Mouse (Mus musculus): ENCODE results near the gene Cpox. TPM values are rescaled to one million over a fixed set of nuclear protein-coding genes. Genes with fewer than 3 reads are reported as not detected.

Gene Cpox
- polyA plus RNA-seq, 1 experiment from 2014 or later = 15.5 TPM

GRCm38 (mm10) chr16:58671212-58671985 lies 1.3 kb downstream of the Cpox start:
- no peak for ATAC-seq (replicated peaks)
- WGBS = 71% methylated on average over 8 of the region's 8 CpGs
- H3K9ac ChIP-seq = no peak overlapping the region; the same call in 1 of the 2 replicates

GRCm38 (mm10) chr16:58672396-58672795 lies 2.3 kb downstream of the Cpox start:
- Histone ChIP-seq H3K9me3 (no peaks in the 10 kb centered on the region), H3K4me2 (no peak overlapping the region), H3K27me3 (replicated peaks) (no peaks in the 10 kb centered on the region), H3K9ac (no peak overlapping the region), H3K4me3 (no peak overlapping the region), H3K27ac (no peak overlapping the region), H3K4me1 (peaks cover 11% of the 10 kb centered on the region), H3K36me3 (replicated peaks) (peaks cover 12% of the 10 kb centered on the region)
- ATAC-seq (replicated peaks) = no peak
- WGBS = 96% methylated on average over 13 of the region's 13 CpGs

More at GRCm38 (mm10) chr16:58671212-58671985, 1.3 kb downstream of the Cpox start:
- Histone ChIP-seq H3K27me3 (replicated peaks) (no peaks in the 10 kb centered on the region), H3K36me3 (replicated peaks) (peaks cover 12% of the 10 kb centered on the region), H3K4me2 (peak overlapping the region; percentile 61), H3K4me1 (peaks cover 11% of the 10 kb centered on the region), H3K27ac (no peak overlapping the region), H3K9me3 (no peaks in the 10 kb centered on the region), H3K4me3 (peak overlapping the region; percentile 53)

DNA sequence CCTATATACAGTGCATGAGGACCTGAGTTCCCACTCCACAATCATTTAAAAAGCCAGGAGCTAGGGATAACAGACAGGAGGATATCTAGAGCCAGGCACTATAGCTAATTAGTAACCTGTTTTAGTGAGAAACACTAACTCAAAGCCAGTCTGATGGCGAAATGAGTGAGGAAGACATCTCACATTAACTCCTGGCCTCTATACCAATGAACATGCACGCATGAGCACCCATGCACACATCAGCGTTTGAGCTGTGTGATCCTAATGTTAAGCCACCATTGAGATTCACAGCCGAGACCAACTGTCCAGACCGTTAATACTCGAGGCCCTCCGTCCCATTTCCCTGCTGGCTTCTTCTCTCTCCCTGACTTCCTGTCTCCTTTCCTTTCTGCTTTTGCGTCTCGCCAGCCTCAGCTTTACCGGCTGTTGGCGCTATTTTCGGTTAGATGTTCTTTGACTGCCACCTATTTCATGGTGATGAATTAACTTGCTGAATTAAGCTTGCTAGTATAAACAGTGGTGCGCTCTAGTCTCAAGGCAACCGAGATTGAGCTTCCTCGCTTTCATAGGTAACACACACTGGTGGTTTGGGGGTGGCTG lies 3.8 kb downstream of the Cpox start:
- Histone ChIP-seq H3K9ac (no peak overlapping the region), H3K4me1 (peaks cover 11% of the 10 kb centered on the region), H3K27me3 (replicated peaks) (no peaks in the 10 kb centered on the region), H3K27ac (no peak overlapping the region), H3K36me3 (replicated peaks) (peaks cover 15% of the 10 kb centered on the region), H3K9me3 (no peaks in the 10 kb centered on the region), H3K4me3 (no peak overlapping the region), H3K4me2 (no peak overlapping the region)
- 95% methylated on average over 15 of the region's 15 CpGs for WGBS
- no peak for ATAC-seq (replicated peaks)

DNA sequence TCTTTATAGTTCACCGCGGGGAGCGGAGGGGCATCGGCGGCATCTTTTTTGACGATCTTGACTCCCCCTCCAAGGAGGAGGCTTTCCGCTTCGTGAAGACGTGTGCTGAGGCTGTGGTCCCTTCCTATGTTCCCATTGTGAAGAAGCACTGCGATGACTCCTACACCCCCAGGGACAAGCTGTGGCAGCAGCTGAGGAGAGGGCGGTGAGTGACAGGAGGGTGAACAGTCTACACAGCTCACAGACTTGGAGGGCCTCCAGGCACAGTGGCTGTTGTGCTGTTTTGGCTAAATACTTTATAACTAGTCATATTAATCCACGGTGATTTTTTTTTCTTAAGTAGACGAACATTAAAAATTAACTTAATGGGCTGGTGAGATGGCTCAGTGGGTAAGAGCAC lies 5.2 kb downstream of the Cpox start:
- Histone ChIP-seq H3K4me1 (peaks cover 8% of the 10 kb centered on the region), H3K27me3 (replicated peaks) (no peaks in the 10 kb centered on the region), H3K36me3 (replicated peaks) (peaks cover 15% of the 10 kb centered on the region), H3K9ac (no peak overlapping the region), H3K4me3 (no peak overlapping the region), H3K4me2 (no peak overlapping the region), H3K9me3 (no peaks in the 10 kb centered on the region), H3K27ac (no peak overlapping the region)
- no peak for ATAC-seq (replicated peaks)
- 95% methylated on average over 13 of the region's 13 CpGs for WGBS

DNA sequence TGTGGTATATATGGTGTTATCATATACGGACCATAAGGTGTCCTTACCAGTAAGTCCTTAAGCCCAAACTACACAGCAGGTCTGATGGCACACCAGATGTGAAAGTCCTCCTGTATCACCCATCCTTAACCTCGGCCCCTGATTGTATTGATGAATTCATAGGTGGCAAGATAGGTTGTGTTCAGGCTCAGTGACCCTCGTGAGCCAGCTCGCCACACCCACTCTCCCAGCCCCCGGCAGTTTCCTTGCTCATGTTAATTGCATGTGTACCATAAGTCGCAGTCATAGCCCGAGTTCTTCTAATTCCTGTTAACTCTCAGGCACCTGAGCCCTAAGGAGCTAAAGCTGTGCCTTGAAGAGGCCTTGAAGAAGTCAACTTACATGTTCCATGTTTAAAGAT lies 6.1 kb downstream of the Cpox start:
- Histone ChIP-seq H3K36me3 (replicated peaks) (peaks cover 17% of the 10 kb centered on the region), H3K9ac (no peak overlapping the region)

DNA sequence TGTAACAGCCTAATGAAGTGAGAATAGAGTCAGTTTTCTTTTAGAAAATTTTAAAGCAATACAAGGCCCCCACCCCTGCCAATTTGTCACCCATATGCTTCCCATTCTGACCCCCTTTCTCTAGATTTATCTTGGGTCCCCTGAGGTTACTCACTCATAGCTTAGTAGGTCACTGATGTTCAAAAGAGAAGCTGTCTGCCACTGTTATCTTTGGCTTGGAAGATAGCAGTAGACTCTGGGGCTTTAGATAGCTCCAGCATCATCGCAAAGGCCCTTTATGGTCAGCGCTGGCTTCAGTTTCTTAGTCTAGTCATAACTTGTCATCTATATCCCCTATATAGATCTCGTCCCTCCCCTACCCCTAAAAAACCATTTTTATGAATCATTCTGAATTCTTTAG lies 6.5 kb downstream of the Cpox start:
- Histone ChIP-seq H3K4me2 (no peak overlapping the region), H3K27me3 (replicated peaks) (no peaks in the 10 kb centered on the region), H3K9ac (no peak overlapping the region), H3K4me1 (peaks cover 1% of the 10 kb centered on the region), H3K36me3 (replicated peaks) (peaks cover 17% of the 10 kb centered on the region), H3K27ac (no peak overlapping the region), H3K9me3 (no peaks in the 10 kb centered on the region), H3K4me3 (no peak overlapping the region)
- WGBS = 93% methylated on average over 3 of the region's 3 CpGs
- no peak for ATAC-seq (replicated peaks)

More for the DNA sequence above, 6.1 kb downstream of the Cpox start:
- Histone ChIP-seq H3K4me1 (peaks cover 6% of the 10 kb centered on the region), H3K9me3 (no peaks in the 10 kb centered on the region), H3K27ac (no peak overlapping the region), H3K4me3 (no peak overlapping the region), H3K27me3 (replicated peaks) (no peaks in the 10 kb centered on the region), H3K4me2 (no peak overlapping the region)
- ATAC-seq (replicated peaks) = no peak
- WGBS = 89% methylated on average over 7 of the region's 7 CpGs

GRCm38 (mm10) chr16:58677491-58677890 lies 7.4 kb downstream of the Cpox start:
- WGBS = 89% methylated on average over 5 of the region's 5 CpGs
- Histone ChIP-seq H3K4me3 (no peak overlapping the region), H3K36me3 (replicated peaks) (peaks cover 17% of the 10 kb centered on the region), H3K27ac (no peak overlapping the region), H3K27me3 (replicated peaks) (no peaks in the 10 kb centered on the region), H3K9me3 (no peaks in the 10 kb centered on the region), H3K4me2 (no peak overlapping the region), H3K9ac (no peak overlapping the region), H3K4me1 (no peaks in the 10 kb centered on the region)
- ATAC-seq (replicated peaks) = no peak

- WGBS = 83% methylated on average over 7 of the region's 7 CpGs
- Histone ChIP-seq H3K9ac (no peak overlapping the region), H3K36me3 (replicated peaks) (peaks cover 17% of the 10 kb centered on the region), H3K4me2 (no peak overlapping the region), H3K4me3 (no peak overlapping the region), H3K27me3 (replicated peaks) (no peaks in the 10 kb centered on the region), H3K9me3 (no peaks in the 10 kb centered on the region), H3K4me1 (no peaks in the 10 kb centered on the region), H3K27ac (no peak overlapping the region)
- ATAC-seq (replicated peaks) = no peak
Measured at GRCm38 (mm10) chr16:58678660-58679059, 8.6 kb downstream of the Cpox start.

GRCm38 (mm10) chr16:58682046-58682445 lies 12.0 kb downstream of the Cpox start:
- no peak overlapping the region for H3K9ac ChIP-seq
- no peaks in the 10 kb centered on the region for H3K9me3 ChIP-seq
- 92% methylated on average over 6 of the region's 6 CpGs for WGBS
- H3K36me3 ChIP-seq (replicated peaks) = 0 out of 2 replicates have a peak, but pooled peaks cover 6% of the 10 kb centered on the region
- H3K27ac ChIP-seq = no peak overlapping the region
- no peaks in the 10 kb centered on the region for H3K4me1 ChIP-seq
- H3K4me2 ChIP-seq = no peak overlapping the region
- ATAC-seq (replicated peaks) = no peak
- H3K4me3 ChIP-seq = no peak overlapping the region
- H3K27me3 ChIP-seq (replicated peaks) = no peaks in the 10 kb centered on the region

DNA sequence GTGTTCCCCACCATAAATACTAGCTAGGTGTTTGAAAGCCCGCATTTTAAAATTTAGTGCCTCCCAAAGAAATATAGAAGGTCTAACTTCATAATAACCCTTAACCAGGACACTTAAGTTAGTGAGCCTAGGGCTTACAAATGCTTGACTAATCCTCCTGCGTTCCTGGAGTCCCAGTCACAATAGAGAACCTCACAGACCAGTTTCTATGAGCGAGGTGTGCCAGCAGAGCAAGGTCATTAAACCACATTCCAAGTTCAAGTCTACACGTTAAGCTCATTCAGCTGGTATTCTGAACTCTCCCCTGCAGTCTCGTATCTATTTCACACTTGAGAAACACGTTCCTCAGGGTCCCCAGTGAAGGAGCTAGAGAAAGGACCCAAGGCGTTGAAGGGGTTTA lies 12.8 kb downstream of the Cpox start:
- no peak overlapping the region for H3K9ac ChIP-seq
- no peak overlapping the region for H3K27ac ChIP-seq
- 0 out of 2 replicates have a peak, but pooled peaks cover 6% of the 10 kb centered on the region for H3K36me3 ChIP-seq (replicated peaks)
- WGBS = 80% methylated on average over 7 of the region's 7 CpGs
- no peaks in the 10 kb centered on the region for H3K9me3 ChIP-seq
- ATAC-seq (replicated peaks) = no peak
- no peaks in the 10 kb centered on the region for H3K4me1 ChIP-seq
- no peaks in the 10 kb centered on the region for H3K27me3 ChIP-seq (replicated peaks)
- H3K4me3 ChIP-seq = no peak overlapping the region
- no peak overlapping the region for H3K4me2 ChIP-seq

GRCm38 (mm10) chr16:58683911-58684310 lies 13.8 kb downstream of the Cpox start:
- Histone ChIP-seq H3K4me2 (no peak overlapping the region), H3K27ac (no peak overlapping the region)
- WGBS = 89% methylated on average over 4 of the region's 4 CpGs

DNA sequence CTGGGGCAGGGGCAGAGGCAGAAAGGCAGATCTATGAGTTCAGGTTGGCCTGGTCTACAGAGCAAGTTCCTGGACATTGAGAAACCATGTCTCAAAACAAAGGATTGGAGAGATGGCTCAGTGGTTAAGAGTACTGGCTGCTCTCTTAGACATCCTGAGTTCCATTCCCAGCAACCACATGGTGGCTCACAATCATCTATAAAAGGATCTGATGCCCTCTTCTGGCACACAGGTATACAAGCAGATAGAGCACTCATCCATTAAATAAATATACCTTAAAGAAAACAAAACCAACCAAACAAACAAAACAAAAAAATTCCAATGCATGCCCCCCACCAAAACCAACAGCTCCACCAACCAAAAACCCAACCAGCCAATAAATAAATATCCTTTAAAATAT lies 14.4 kb downstream of the Cpox start:
- ATAC-seq (replicated peaks) = no peak
- Histone ChIP-seq H3K36me3 (replicated peaks) (0 out of 2 replicates have a peak, but pooled peaks cover 3% of the 10 kb centered on the region), H3K4me1 (no peaks in the 10 kb centered on the region), H3K4me3 (no peak overlapping the region), H3K4me2 (no peak overlapping the region), H3K9me3 (no peaks in the 10 kb centered on the region), H3K27ac (no peak overlapping the region), H3K27me3 (replicated peaks) (no peaks in the 10 kb centered on the region), H3K9ac (no peak overlapping the region)

More at GRCm38 (mm10) chr16:58683911-58684310, 13.8 kb downstream of the Cpox start:
- Histone ChIP-seq H3K4me3 (no peak overlapping the region), H3K36me3 (replicated peaks) (0 out of 2 replicates have a peak, but pooled peaks cover 3% of the 10 kb centered on the region), H3K27me3 (replicated peaks) (no peaks in the 10 kb centered on the region), H3K9me3 (no peaks in the 10 kb centered on the region), H3K4me1 (no peaks in the 10 kb centered on the region), H3K9ac (no peak overlapping the region)
- ATAC-seq (replicated peaks) = no peak
